In genomic region chr15:97989544-97989943, GRCm38 (mm10) we compare ENCODE assay signal across 12 mouse cellular contexts. TPM values are rescaled to one million over a fixed set of nuclear protein-coding genes. Genes with fewer than 3 reads are reported as not detected.
DNase-seq lines count a peak whose midpoint lies in the region; ATAC-seq lines count a peak whose summit lies in the region.
"Had no signal": no experiment of that assay in that cellular context is flagged by ENCODE, and none has a peak within 500 bp of the region (broad histone marks: within the 10 kb centered on the region; RNA-seq: fewer than 3 reads in every experiment).

No protein-coding gene starts in this region.

- DNase-seq in 3T3-L1 (ENCODE audit: low read depth, low spot score) (peak; percentile 15), MN1 (ENCODE audit: low spot score) (peak; percentile 23)
- peak; percentile 44 for DNase-seq in forebrain, embryonic 14.5 days (ENCODE audit: low spot score)
- DNase-seq in gastrocnemius, postnatal 36 days, result no peak
- no peak for DNase-seq in thymus, postnatal 36 days
- no peak for DNase-seq in thymus, postnatal 4 days
- DNase-seq: gastrocnemius, postnatal 10 days; heart, postnatal 36 days; lung, postnatal 10 days; thymus, adult 18-20 months had no signal

- H3K9me3 ChIP-seq in forebrain, embryonic 14.5 days (replicated peaks; ENCODE audit: control insufficient read depth, low read length), result no peaks in the 10 kb centered on the region
- no peaks in the 10 kb centered on the region for H3K9me3 ChIP-seq in limb, embryonic 15.5 days

- no peak overlapping the region for H3K4me2 ChIP-seq in forebrain, embryonic 14.5 days (ENCODE audit: low read length)
- no peak overlapping the region for H3K4me2 ChIP-seq in limb, embryonic 15.5 days

- no peaks in the 10 kb centered on the region for H3K27me3 ChIP-seq in forebrain, embryonic 14.5 days (replicated peaks; ENCODE audit: control insufficient read depth, insufficient read depth, low read length)
- H3K27me3 ChIP-seq in limb, embryonic 15.5 days, result no peaks in the 10 kb centered on the region

- H3K4me1 ChIP-seq in forebrain, embryonic 14.5 days (ENCODE audit: control insufficient read depth, insufficient read depth, low read length), result peaks cover 40% of the 10 kb centered on the region
- H3K4me1 ChIP-seq in limb, embryonic 15.5 days, result peaks cover 39% of the 10 kb centered on the region

- peak overlapping the region; percentile 93 for H3K27ac ChIP-seq in forebrain, embryonic 14.5 days (ENCODE audit: low read depth, low read length)
- peak overlapping the region; percentile 80 for H3K27ac ChIP-seq in limb, embryonic 15.5 days

- WGBS in forebrain, embryonic 14.5 days, result 0% methylated on average over 1 of the region's 1 CpGs
- WGBS in limb, embryonic 15.5 days, result 29% methylated on average over 1 of the region's 1 CpGs

- intact Hi-C loops in gastrocnemius, postnatal 36 days (cut with DNase I), result loop anchor here (10.0 kb wide), 1 partner anchor 185 kb away; no protein-coding TSS in a partner anchor

- 0 out of 2 replicates have a peak overlapping the region, but pooled peaks have one; percentile 25 for H3K9ac ChIP-seq in forebrain, embryonic 14.5 days (ENCODE audit: low read length)
- no peak overlapping the region for H3K9ac ChIP-seq in limb, embryonic 15.5 days

- ATAC-seq in forebrain, embryonic 14.5 days, result no peak
- no peak for ATAC-seq in limb, embryonic 15.5 days (ENCODE audit: insufficient number of reproducible peaks, low FRiP score, low TSS enrichment, low read depth)

- peaks cover 36% of the 10 kb centered on the region for H3K36me3 ChIP-seq in forebrain, embryonic 14.5 days (ENCODE audit: control insufficient read depth, insufficient read depth, low read length)
- H3K36me3 ChIP-seq in limb, embryonic 15.5 days, result peaks cover 49% of the 10 kb centered on the region

- no peak overlapping the region for H3K4me3 ChIP-seq in forebrain, embryonic 14.5 days (ENCODE audit: low read depth, low read length)
- no peak overlapping the region for H3K4me3 ChIP-seq in limb, embryonic 15.5 days

RNA-seq across cellular contexts. Expression of gene Col2a1, which starts 15.0 kb away (rescaled TPM):
- 19.4 and 23.9 TPM in 2 replicates for polyA plus RNA-seq in forebrain, embryonic 14.5 days (2014; fragmentation: Nextera tagmentation; extraction: Ambion mirVana)
- polyA plus RNA-seq in limb, embryonic 15.5 days (2015; fragmentation: Nextera tagmentation; extraction: Ambion mirVana), result 807 and 885 TPM in 2 replicates
- total RNA-seq in gastrocnemius, postnatal 36 days (2021), result 1 to 10 TPM; 1.9 to 3.5 TPM
- polyA plus RNA-seq: large intestine, adult 2 months had no signal

RNA-seq across cellular contexts. Expression of gene Tmem106c, which starts 25.5 kb away (rescaled TPM):
- 71.7 and 75.2 TPM in 2 replicates for polyA plus RNA-seq in forebrain, embryonic 14.5 days (2014; fragmentation: Nextera tagmentation; extraction: Ambion mirVana)
- 48.8 and 51.3 TPM in 2 replicates for polyA plus RNA-seq in limb, embryonic 15.5 days (2015; fragmentation: Nextera tagmentation; extraction: Ambion mirVana)
- total RNA-seq in gastrocnemius, postnatal 36 days (2021), result 1 to 10 TPM; 4.5 to 5.2 TPM

Comparison
In these comparisons a context has a peak if more than half of its experiments do, and no peak if none do; other contexts are left out.
1. DNase-seq: peak in 3T3-L1 (single experiment), MN1 (single experiment) and forebrain, embryonic 14.5 days (single experiment); none in gastrocnemius, postnatal 36 days (0 of 2), thymus, postnatal 36 days (0 of 2) and thymus, postnatal 4 days (single experiment).
2. RNA of gene Col2a1, which starts 15.0 kb away (polyA plus RNA-seq): 807 to 885 TPM in limb, embryonic 15.5 days; 19.4 to 23.9 TPM in forebrain, embryonic 14.5 days; every median in the first group is over 10 times any median in the second.